In the genomic region with DNA sequence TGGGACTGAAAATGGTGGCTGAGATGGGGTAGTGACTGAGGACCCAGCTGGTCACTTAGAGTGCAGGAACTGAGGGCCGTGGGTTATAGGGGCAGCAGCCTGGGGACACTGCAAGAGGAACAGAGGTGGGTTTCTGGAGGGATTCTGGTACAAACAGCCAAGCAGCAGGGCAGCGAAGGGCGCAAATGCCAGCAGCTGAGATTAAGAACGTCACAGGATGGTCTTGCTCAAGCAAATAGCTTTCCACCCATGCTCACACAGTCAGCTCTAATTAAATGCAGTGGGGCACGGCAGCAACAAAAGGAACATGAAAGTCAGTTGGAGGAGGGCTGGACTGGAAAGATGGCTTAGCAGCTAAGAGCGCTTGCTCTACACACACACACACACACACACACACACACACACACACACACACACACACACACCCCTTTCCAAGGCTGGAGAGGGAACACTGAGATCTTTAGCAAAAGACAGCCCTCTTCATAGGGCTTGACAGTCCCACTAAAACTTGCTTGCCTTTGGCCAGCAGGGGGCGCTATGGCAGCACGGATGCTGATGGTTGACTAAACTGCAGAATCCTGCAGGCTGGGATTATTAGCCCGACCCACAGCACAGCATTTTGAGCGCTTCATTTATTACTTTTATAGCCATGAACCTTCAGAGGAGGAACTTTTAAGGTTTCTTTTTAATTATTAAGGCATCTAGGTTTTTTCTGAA, we compare ENCODE assay signal across 8 mouse cellular contexts. TPM values are rescaled to one million over a fixed set of nuclear protein-coding genes. Genes with fewer than 3 reads are reported as not detected.
DNase-seq lines count a peak whose midpoint lies in the region; ATAC-seq and TF ChIP-seq lines count a peak whose summit lies in the region.

No protein-coding gene starts in this region.

- DNase-seq in 416B (ENCODE audit: low read depth) = peak; percentile 79
- DNase-seq in embryonic facial prominence, embryonic 14.5 days (ENCODE audit: low spot score) = peak; percentile 87
- DNase-seq in heart, adult 2 months = peak; percentile 79 to 88
- DNase-seq in limb, embryonic 14.5 days (ENCODE audit: low spot score) = peak; percentile 80
- DNase-seq in monocyte, adult 2 months (ENCODE audit: low read depth in 1 of 2, low spot score in 2 of 2) = peak; percentile 23 to 36
- peak; percentile 36 to 67 for DNase-seq in spleen, postnatal 14 days (ENCODE audit: low spot score in 2 of 2)

- no peak overlapping the region for H3K9ac ChIP-seq in embryonic facial prominence, embryonic 14.5 days (ENCODE audit: low read depth, low read length)
- no peak overlapping the region for H3K9ac ChIP-seq in heart, adult 2 months (ENCODE audit: low read depth, low read length)
- no peak overlapping the region for H3K9ac ChIP-seq in kidney, embryonic 14.5 days (ENCODE audit: low read depth, low read length)
- no peak overlapping the region for H3K9ac ChIP-seq in limb, embryonic 14.5 days (ENCODE audit: low read depth, low read length, severe bottlenecking)

- TF ChIP-seq POLR2A in bone marrow, adult 2 months (IDR thresholded peaks at IDR 0.05; ENCODE audit: borderline replicate concordance, control insufficient read depth, low read depth, low read length) = no peak
- no peak for TF ChIP-seq POLR2A in heart, adult 2 months (IDR thresholded peaks at IDR 0.05; ENCODE audit: insufficient read depth, low read depth, low read length)
- no peak for TF ChIP-seq POLR2A in limb, embryonic 14.5 days (IDR thresholded peaks at IDR 0.05; ENCODE audit: borderline replicate concordance, extremely low read depth, insufficient read depth, insufficient read length)

- intact Hi-C loops in heart, adult 2 months (cut with DNase I) = loop anchor here (2.0 to 5.0 kb wide), 5 partner anchors 62 to 1385 kb away; no protein-coding TSS in a partner anchor

- H3K27me3 ChIP-seq in embryonic facial prominence, embryonic 14.5 days (replicated peaks; ENCODE audit: control insufficient read depth, insufficient read depth, low read length) = no peaks in the 10 kb centered on the region
- no peaks in the 10 kb centered on the region for H3K27me3 ChIP-seq in heart, adult 2 months (ENCODE audit: control insufficient read depth, insufficient read depth, low read length)
- H3K27me3 ChIP-seq in kidney, embryonic 14.5 days (ENCODE audit: control insufficient read depth, insufficient read depth, low read length) = no peaks in the 10 kb centered on the region
- no peaks in the 10 kb centered on the region for H3K27me3 ChIP-seq in limb, embryonic 14.5 days (ENCODE audit: control insufficient read depth, insufficient read depth, low read length)

- H3K4me1 ChIP-seq in bone marrow, adult 2 months (ENCODE audit: control insufficient read depth, insufficient read depth, low read length) = no peaks in the 10 kb centered on the region
- H3K4me1 ChIP-seq in embryonic facial prominence, embryonic 14.5 days (ENCODE audit: control insufficient read depth, insufficient read depth, low read length) = no peaks in the 10 kb centered on the region
- H3K4me1 ChIP-seq in heart, adult 2 months (ENCODE audit: control insufficient read depth, insufficient read depth, low read length) = no peaks in the 10 kb centered on the region
- H3K4me1 ChIP-seq in kidney, embryonic 14.5 days (ENCODE audit: control insufficient read depth, insufficient read depth, low read length) = no peaks in the 10 kb centered on the region
- H3K4me1 ChIP-seq in limb, embryonic 14.5 days (ENCODE audit: control insufficient read depth, insufficient read depth, low read length) = no peaks in the 10 kb centered on the region

- H3K27ac ChIP-seq in bone marrow, adult 2 months (ENCODE audit: control insufficient read depth, insufficient read depth, low read depth, low read length, poor library complexity) = no peak overlapping the region
- no peak overlapping the region for H3K27ac ChIP-seq in embryonic facial prominence, embryonic 14.5 days (replicated peaks; ENCODE audit: low read depth, low read length)
- H3K27ac ChIP-seq in heart, adult 2 months = no peak overlapping the region
- no peak overlapping the region for H3K27ac ChIP-seq in kidney, embryonic 14.5 days (ENCODE audit: low read depth, low read length)
- H3K27ac ChIP-seq in limb, embryonic 14.5 days (replicated peaks; ENCODE audit: low read depth, low read length) = no peak overlapping the region

- no peaks in the 10 kb centered on the region for H3K9me3 ChIP-seq in embryonic facial prominence, embryonic 14.5 days (ENCODE audit: control insufficient read depth, low read length)
- H3K9me3 ChIP-seq in kidney, embryonic 14.5 days (ENCODE audit: control insufficient read depth, low read length) = no peaks in the 10 kb centered on the region
- no peaks in the 10 kb centered on the region for H3K9me3 ChIP-seq in limb, embryonic 14.5 days (ENCODE audit: control insufficient read depth, low read length)

- no peaks in the 10 kb centered on the region for H3K79me2 ChIP-seq in heart, adult 2 months (replicated peaks; ENCODE audit: control insufficient read depth, insufficient read depth, low read length)

- TF ChIP-seq EP300 in heart, adult 2 months (IDR thresholded peaks at IDR 0.05; ENCODE audit: insufficient read depth, low read depth, low read length) = peak; percentile 86; the same call in 1 of the 2 replicates

- H3K36me3 ChIP-seq in embryonic facial prominence, embryonic 14.5 days (ENCODE audit: control insufficient read depth, insufficient read depth, low read length) = no peaks in the 10 kb centered on the region
- no peaks in the 10 kb centered on the region for H3K36me3 ChIP-seq in heart, adult 2 months (ENCODE audit: control insufficient read depth, insufficient read depth, low read length)
- H3K36me3 ChIP-seq in kidney, embryonic 14.5 days (ENCODE audit: control insufficient read depth, insufficient read depth, low read length) = no peaks in the 10 kb centered on the region
- H3K36me3 ChIP-seq in limb, embryonic 14.5 days (ENCODE audit: control insufficient read depth, insufficient read depth, low read length) = no peaks in the 10 kb centered on the region

- peak; percentile 87 for TF ChIP-seq CTCF in bone marrow, adult 2 months (IDR thresholded peaks at IDR 0.05; ENCODE audit: control insufficient read depth, insufficient read depth, low read length)
- TF ChIP-seq CTCF in heart, adult 2 months (IDR thresholded peaks at IDR 0.05) = peak; percentile 84

- no peak overlapping the region for H3K4me2 ChIP-seq in embryonic facial prominence, embryonic 14.5 days (ENCODE audit: low read depth, low read length)
- no peak overlapping the region for H3K4me2 ChIP-seq in kidney, embryonic 14.5 days (replicated peaks; ENCODE audit: low read depth, low read length)
- H3K4me2 ChIP-seq in limb, embryonic 14.5 days (replicated peaks; ENCODE audit: low read depth, low read length, severe bottlenecking) = no peak overlapping the region

- no peak overlapping the region for H3K4me3 ChIP-seq in bone marrow, adult 2 months (replicated peaks; ENCODE audit: control insufficient read depth, low read depth, low read length)
- H3K4me3 ChIP-seq in embryonic facial prominence, embryonic 14.5 days (ENCODE audit: low read depth, low read length) = no peak overlapping the region
- no peak overlapping the region for H3K4me3 ChIP-seq in heart, adult 2 months
- H3K4me3 ChIP-seq in kidney, embryonic 14.5 days (ENCODE audit: low read length) = no peak overlapping the region
- H3K4me3 ChIP-seq in limb, embryonic 14.5 days (replicated peaks; ENCODE audit: low read length) = no peak overlapping the region

- peak; percentile 87 for ATAC-seq in embryonic facial prominence, embryonic 14.5 days (ENCODE audit: low read depth)
- ATAC-seq in kidney, embryonic 14.5 days (ENCODE audit: low FRiP score, low TSS enrichment) = peak; percentile 94
- ATAC-seq in limb, embryonic 14.5 days (ENCODE audit: low FRiP score, low read depth) = peak; percentile 87

- 39% methylated on average over 10 of the region's 10 CpGs for WGBS in bone marrow, adult 2 months
- 21% methylated on average over 10 of the region's 10 CpGs for WGBS in embryonic facial prominence, embryonic 14.5 days
- WGBS in heart, adult 2 months = 30% methylated on average over 10 of the region's 10 CpGs
- WGBS in kidney, embryonic 14.5 days = 28% methylated on average over 10 of the region's 10 CpGs
- WGBS in limb, embryonic 14.5 days = 16% methylated on average over 10 of the region's 10 CpGs

RNA-seq across cellular contexts. Expression of gene Slc35f5, which starts 46.9 kb away (rescaled TPM):
- polyA plus RNA-seq in bone marrow, adult 2 months (2011; ENCODE audit: insufficient read depth, insufficient read length, low replicate concordance, missing spikeins) = 1.4 and 1.6 TPM in 2 replicates
- 60.4 and 61.0 TPM in 2 replicates for polyA plus RNA-seq in embryonic facial prominence, embryonic 14.5 days (2014; fragmentation: Nextera tagmentation; extraction: Ambion mirVana)
- total RNA-seq in heart, adult 2 months (2021) = 100 to 1,000 TPM; 103 to 129 TPM
- polyA plus RNA-seq in heart, adult 2 months (2012; rRNA removed) = 61.8 and 136 TPM in 2 replicates
- polyA plus RNA-seq in kidney, embryonic 14.5 days (2014; fragmentation: Nextera tagmentation; extraction: Ambion mirVana) = 30.0 and 47.7 TPM in 2 replicates
- polyA plus RNA-seq in limb, embryonic 14.5 days (2012; rRNA removed) = 45.6 and 46.1 TPM in 2 replicates
- polyA plus RNA-seq in limb, embryonic 14.5 days (2014; fragmentation: Nextera tagmentation; extraction: Ambion mirVana) = 60.4 and 64.0 TPM in 2 replicates

Comparison
In these comparisons a context has a peak if more than half of its experiments do, and no peak if none do; other contexts are left out.
1. DNase-seq: peak in every context shown above with its lines; median percentile 87 in embryonic facial prominence, embryonic 14.5 days; 84 in heart, adult 2 months; 80 in limb, embryonic 14.5 days; 79 in 416B; 52 in spleen, postnatal 14 days; 30 in monocyte, adult 2 months.
2. RNA of gene Slc35f5, which starts 46.9 kb away (polyA plus RNA-seq): 61.8 to 136 TPM in heart, adult 2 months, 45.6 to 64.0 TPM in limb, embryonic 14.5 days, 60.4 to 61.0 TPM in embryonic facial prominence, embryonic 14.5 days and 30.0 to 47.7 TPM in kidney, embryonic 14.5 days; 1.4 to 1.6 TPM in bone marrow, adult 2 months; every median in the first group is over 10 times any median in the second.
3. Peak in every context shown above with its lines, with median percentiles within 50 percentile points of each other: ATAC-seq.